Mouse (Mus musculus) midbrain, embryonic 16.5 days (tissue): ENCODE data around the gene Prdx5. TPM values are rescaled to one million over a fixed set of nuclear protein-coding genes. Genes with fewer than 3 reads are reported as not detected.

ENCODE experiments used
- ATAC-seq: fragments of 200-750 bp; cut with Nextera tagmentation; 2 replicates; pipeline ENCODE4 v1.8.0; 2017; ENCODE audit warnings: moderate TSS enrichment
- H3K27ac ChIP-seq: fragments of 300-500 bp; sonication (generic); 2 replicates; pipeline ENCODE4 v1.5.1; 2014; ENCODE audit warnings: mild to moderate bottlenecking, low read length, mixed read lengths
- H3K27me3 ChIP-seq: fragments of 300-500 bp; sonication (generic); 2 replicates; pipeline ENCODE4 v1.6.1; 2014; ENCODE audit warnings: low read depth, low read length, mixed read lengths; ENCODE audit not compliant: control insufficient read depth, insufficient read depth
- H3K36me3 ChIP-seq: fragments of 300-500 bp; sonication (generic); 2 replicates; pipeline ENCODE4 v1.6.1; 2014; ENCODE audit warnings: mild to moderate bottlenecking, low read length, moderate library complexity, mixed read lengths; ENCODE audit not compliant: control insufficient read depth, insufficient read depth
- H3K4me1 ChIP-seq: fragments of 300-500 bp; sonication (generic); 2 replicates; pipeline ENCODE4 v1.6.1; 2014; ENCODE audit warnings: mild to moderate bottlenecking, low read length, mixed read lengths; ENCODE audit not compliant: control insufficient read depth, insufficient read depth
- H3K4me2 ChIP-seq: fragments of 300-500 bp; sonication (generic); 2 replicates; pipeline ENCODE4 v1.6.1; 2014; ENCODE audit warnings: mild to moderate bottlenecking, low read length, mixed read lengths
- H3K4me3 ChIP-seq: fragments of 300-500 bp; sonication (generic); 2 replicates; pipeline ENCODE4 v1.5.1; 2014; ENCODE audit warnings: low read depth, mild to moderate bottlenecking, low read length, moderate library complexity, mixed read lengths
- H3K9ac ChIP-seq: fragments of 300-500 bp; sonication (generic); 2 replicates; pipeline ENCODE4 v1.6.1; 2014; ENCODE audit warnings: low read depth, low read length, mixed read lengths
- H3K9me3 ChIP-seq: fragments of 300-500 bp; sonication (generic); replicated peaks from 2 replicates; pipeline ENCODE4 v1.6.1; 2014; ENCODE audit warnings: mild to moderate bottlenecking, low read length, mixed read lengths; ENCODE audit not compliant: control insufficient read depth, poor library complexity, severe bottlenecking
- WGBS: fragments of 180-500 bp; shearing (Covaris S2); extraction: QIAGEN DNeasy Blood & Tissue Kit; methylation state at CpG from one replicate; pipeline ENCODE4 v1.1.7; 2014; 5-methylcytosine and 5-hydroxymethylcytosine counted together
- polyA plus RNA-seq: library from polyadenylated mRNA; unstranded; fragments of >200 nt; fragmentation: Nextera tagmentation; extraction: Ambion mirVana; gene quantifications from 2 replicates; pipeline ENCODE4 v1.2.1, GENCODE M21; 2015

The Prdx5 gene
- polyA plus RNA-seq, 1 experiment from 2014 or later = 382 TPM

GRCm38 (mm10) chr19:6949951-6950350 lies 40.0 kb upstream of the Prdx5 start:
- peak overlapping the region; percentile 70 for H3K9ac ChIP-seq
- H3K27ac ChIP-seq = peak overlapping the region; percentile 93
- peaks cover 17% of the 10 kb centered on the region for H3K4me1 ChIP-seq
- ATAC-seq = no peak
- H3K9me3 ChIP-seq = no peaks in the 10 kb centered on the region
- WGBS = 41% methylated on average over 5 of the region's 5 CpGs
- H3K27me3 ChIP-seq = no peaks in the 10 kb centered on the region
- peak overlapping the region; percentile 61 for H3K4me3 ChIP-seq
- no peaks in the 10 kb centered on the region for H3K36me3 ChIP-seq
- peak overlapping the region; percentile 82 for H3K4me2 ChIP-seq

DNA sequence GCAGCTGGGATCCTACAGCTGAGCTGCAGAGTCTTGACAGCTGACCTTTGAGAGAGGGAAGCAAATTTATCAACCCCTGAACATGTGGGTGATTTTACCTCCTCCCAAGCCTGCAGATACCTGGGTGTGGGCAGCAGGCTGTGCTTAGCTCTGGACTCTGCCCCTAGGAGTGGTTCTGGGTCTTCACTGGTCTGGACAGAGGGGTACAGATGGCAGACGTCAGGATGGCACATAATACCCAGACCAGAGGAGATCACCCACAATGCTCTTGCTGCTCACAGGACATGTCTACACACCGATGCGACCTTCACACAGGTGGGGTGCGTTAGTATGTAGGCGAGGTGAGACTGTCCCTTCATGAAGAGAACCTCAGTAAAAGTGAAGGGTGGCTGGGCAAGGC lies 39.6 kb upstream of the Prdx5 start:
- Histone ChIP-seq H3K9me3 (no peaks in the 10 kb centered on the region), H3K36me3 (no peaks in the 10 kb centered on the region), H3K27me3 (no peaks in the 10 kb centered on the region), H3K27ac (no peak overlapping the region), H3K4me1 (peaks cover 17% of the 10 kb centered on the region), H3K4me2 (no peak overlapping the region), H3K9ac (no peak overlapping the region; the same call in 1 of the 2 replicates), H3K4me3 (no peak overlapping the region)
- 85% methylated on average over 5 of the region's 5 CpGs for WGBS
- no peak for ATAC-seq

- H3K27ac ChIP-seq = no peak overlapping the region
- WGBS = 94% methylated on average over 4 of the region's 4 CpGs
- no peak for ATAC-seq
- no peak overlapping the region for H3K9ac ChIP-seq
- no peaks in the 10 kb centered on the region for H3K27me3 ChIP-seq
- no peak overlapping the region for H3K4me3 ChIP-seq
- no peak overlapping the region for H3K4me2 ChIP-seq
- H3K4me1 ChIP-seq = peaks cover 17% of the 10 kb centered on the region
- no peaks in the 10 kb centered on the region for H3K36me3 ChIP-seq
- H3K9me3 ChIP-seq = no peaks in the 10 kb centered on the region
Observed at GRCm38 (mm10) chr19:6948186-6948585, 38.3 kb upstream of the Prdx5 start.

DNA sequence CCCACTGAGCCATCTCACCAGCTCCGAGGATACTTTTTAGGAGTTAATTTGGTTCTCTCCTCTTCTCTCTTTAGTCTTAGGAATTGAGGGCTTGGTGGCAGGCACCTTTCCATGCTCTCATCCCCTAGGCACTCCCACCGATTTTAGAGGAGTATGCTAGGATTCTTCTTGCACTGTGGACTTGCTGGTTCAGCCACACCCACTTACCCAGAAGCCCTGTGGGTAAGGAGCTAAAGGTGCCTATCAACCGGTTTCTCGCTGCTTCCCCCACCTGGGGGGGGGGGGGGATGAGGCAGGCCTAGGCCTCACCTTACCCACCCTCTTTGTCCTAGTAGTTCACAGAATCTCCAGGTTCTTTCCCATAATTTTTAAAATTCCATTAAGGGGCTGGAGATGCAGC lies 37.8 kb upstream of the Prdx5 start:
- no peak overlapping the region for H3K4me2 ChIP-seq
- 55% methylated on average over 4 of the region's 4 CpGs for WGBS
- no peak overlapping the region for H3K9ac ChIP-seq
- no peak for ATAC-seq
- no peak overlapping the region for H3K27ac ChIP-seq
- no peaks in the 10 kb centered on the region for H3K36me3 ChIP-seq
- peaks cover 18% of the 10 kb centered on the region for H3K4me1 ChIP-seq
- H3K27me3 ChIP-seq = no peaks in the 10 kb centered on the region
- no peak overlapping the region for H3K4me3 ChIP-seq
- no peaks in the 10 kb centered on the region for H3K9me3 ChIP-seq

GRCm38 (mm10) chr19:6943709-6944108 lies 33.8 kb upstream of the Prdx5 start:
- H3K36me3 ChIP-seq = no peaks in the 10 kb centered on the region
- 91% methylated on average over 6 of the region's 6 CpGs for WGBS
- ATAC-seq = no peak
- 0 out of 2 replicates have a peak overlapping the region, but pooled peaks have one; percentile 1 for H3K4me2 ChIP-seq
- H3K27ac ChIP-seq = no peak overlapping the region
- peaks cover 27% of the 10 kb centered on the region for H3K4me1 ChIP-seq
- no peaks in the 10 kb centered on the region for H3K9me3 ChIP-seq
- H3K9ac ChIP-seq = no peak overlapping the region
- H3K4me3 ChIP-seq = no peak overlapping the region
- no peaks in the 10 kb centered on the region for H3K27me3 ChIP-seq

- ATAC-seq = peak; percentile 9; the same call in 1 of the 2 replicates
- no peaks in the 10 kb centered on the region for H3K36me3 ChIP-seq
- H3K9ac ChIP-seq = peak overlapping the region; percentile 99
- H3K4me3 ChIP-seq = peak overlapping the region; percentile 89
- peak overlapping the region; percentile 98 for H3K27ac ChIP-seq
- H3K9me3 ChIP-seq = no peaks in the 10 kb centered on the region
- WGBS = 31% methylated on average over 5 of the region's 5 CpGs
- H3K4me1 ChIP-seq = peaks cover 30% of the 10 kb centered on the region
- H3K4me2 ChIP-seq = peak overlapping the region; percentile 99
- no peaks in the 10 kb centered on the region for H3K27me3 ChIP-seq
Observed at GRCm38 (mm10) chr19:6942764-6943163, 32.9 kb upstream of the Prdx5 start.

GRCm38 (mm10) chr19:6942249-6942691 lies 32.4 kb upstream of the Prdx5 start, which contains the start of gene Gpr137:
Gene Gpr137 (minus strand): TSS chr19:6942480.
- no peaks in the 10 kb centered on the region for H3K27me3 ChIP-seq
- no peaks in the 10 kb centered on the region for H3K36me3 ChIP-seq
- under 1% methylated on average over 27 of the region's 27 CpGs for WGBS
- peaks cover 30% of the 10 kb centered on the region for H3K4me1 ChIP-seq
- peak within 1 kb of the TSS; percentile 98 for H3K27ac ChIP-seq
- peak within 1 kb of the TSS; percentile 99 for H3K9ac ChIP-seq
- H3K4me3 ChIP-seq = peak within 1 kb of the TSS; percentile 89
- H3K9me3 ChIP-seq = no peaks in the 10 kb centered on the region
- H3K4me2 ChIP-seq = peak within 1 kb of the TSS; percentile 99
- ATAC-seq = peak; percentile 88

DNA sequence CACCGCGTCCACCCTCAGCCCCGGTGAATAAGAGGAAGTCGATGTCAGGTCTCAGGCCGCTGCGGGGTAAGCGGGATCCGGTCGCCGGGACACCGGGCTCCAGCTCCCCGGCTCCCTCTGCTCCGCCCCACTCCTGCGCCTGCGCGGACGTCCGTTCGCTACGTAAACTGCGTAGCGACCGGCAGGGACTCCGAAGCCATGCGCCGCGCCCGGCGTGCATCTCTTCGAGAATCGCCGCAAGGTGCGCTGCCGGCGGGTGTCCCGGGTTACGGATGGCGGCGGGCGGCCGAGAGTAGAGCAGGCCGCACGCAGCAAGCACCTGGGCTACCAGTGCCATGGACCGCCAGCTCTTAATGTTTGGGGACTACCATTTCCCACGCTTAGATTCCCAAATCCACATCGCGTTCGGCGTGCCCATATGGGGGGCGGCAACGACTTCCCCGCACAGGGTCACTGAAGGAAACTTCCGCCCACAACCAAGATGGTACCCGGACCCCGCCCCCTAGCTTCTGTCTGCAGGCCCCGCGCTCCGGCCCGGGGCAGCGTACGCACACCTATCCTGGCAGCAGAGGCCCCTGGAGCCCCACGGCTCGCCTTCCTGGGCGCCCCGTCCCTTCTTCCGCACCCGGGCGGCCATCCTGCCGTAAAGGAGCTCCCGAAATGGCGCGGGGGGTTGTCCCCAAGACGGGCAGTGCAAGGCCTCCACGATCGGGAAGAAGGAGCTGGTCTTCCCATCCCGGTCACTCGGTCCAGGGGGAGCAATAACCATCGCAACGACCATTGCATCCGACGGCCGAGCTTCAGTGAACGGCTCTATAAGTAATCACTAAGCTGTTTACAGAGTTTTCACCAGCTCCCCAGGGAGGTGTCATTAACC lies 31.7 kb upstream of the Prdx5 start, which contains the start of gene Bad:
TSS of gene Bad (plus strand) at position 490 of the 877 bp plus-strand sequence.
- ATAC-seq = peak; percentile 89
- H3K27ac ChIP-seq = peak within 1 kb of the TSS; percentile 98
- H3K9ac ChIP-seq = peak within 1 kb of the TSS; percentile 99
- H3K4me2 ChIP-seq = peak within 1 kb of the TSS; percentile 99
- no peaks in the 10 kb centered on the region for H3K36me3 ChIP-seq
- no peaks in the 10 kb centered on the region for H3K9me3 ChIP-seq
- peak within 1 kb of the TSS; percentile 89 for H3K4me3 ChIP-seq
- WGBS = under 1% methylated on average over 77 of the region's 83 CpGs
- H3K4me1 ChIP-seq = peaks cover 30% of the 10 kb centered on the region
- H3K27me3 ChIP-seq = no peaks in the 10 kb centered on the region
